Mouse (Mus musculus) olfactory bulb, adult 2 months (tissue): ENCODE data around the gene Eef2.

Source experiments
- CTCF ChIP-seq: fragments of 200-500 bp; IDR thresholded peaks from 2 replicates; pipeline ENCODE4 v1.5.1; 2012; ENCODE audit warnings: low read depth, mild to moderate bottlenecking, low read length, moderate library complexity; ENCODE audit not compliant: insufficient read depth
- POLR2A ChIP-seq: fragments of 200-500 bp; IDR thresholded peaks from 2 replicates; pipeline ENCODE4 v1.6.1; 2012; ENCODE audit warnings: mild to moderate bottlenecking, low read depth, low read length, moderate library complexity; ENCODE audit not compliant: insufficient read depth

DNA sequence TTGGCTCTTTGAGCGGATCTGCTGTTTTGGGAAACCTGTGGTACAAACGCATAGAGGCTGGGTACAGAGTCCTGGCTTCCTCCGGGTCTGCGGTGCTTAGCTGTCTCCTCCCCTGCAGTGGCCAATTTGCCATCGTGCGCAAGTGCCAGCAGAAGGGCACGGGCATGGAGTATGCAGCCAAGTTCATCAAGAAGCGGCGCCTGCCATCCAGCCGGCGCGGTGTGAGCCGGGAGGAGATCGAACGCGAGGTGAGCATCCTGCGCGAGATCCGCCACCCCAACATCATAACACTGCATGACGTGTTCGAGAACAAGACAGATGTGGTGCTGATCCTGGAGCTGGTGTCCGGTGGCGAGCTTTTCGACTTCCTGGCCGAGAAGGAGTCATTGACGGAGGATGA is 13.4 kb downstream of the Eef2 start:
- TF ChIP-seq CTCF (no peak), POLR2A (no peak)
